Mouse (Mus musculus) CH12.LX (cell line): ENCODE data around the gene Agpat4. TPM values are rescaled to one million over a fixed set of nuclear protein-coding genes. Genes with fewer than 3 reads are reported as not detected.

Experiments used
- DNase-seq: peaks from one replicate; pipeline ENCODE4 v3.0.0-alpha.2; 2013; ENCODE audit errors: extremely low read depth
- H3K27ac ChIP-seq: 2 replicates; pipeline ENCODE4 v1.5.1; 2012; ENCODE audit warnings: low read depth, mild to moderate bottlenecking, control low read depth, moderate library complexity; ENCODE audit not compliant: insufficient read depth
- H3K27me3 ChIP-seq: replicated peaks from 2 replicates; pipeline ENCODE3; 2012; ENCODE audit warnings: inconsistent platforms
- H3K36me3 ChIP-seq, 2 experiments: replicated peaks in 1 of 2; 2 replicates each; pipeline versions ENCODE3 to v1.6.1; 2012; ENCODE audit warnings: inconsistent platforms in 1 of 2, low read length in 1 of 2, mild to moderate bottlenecking in 1 of 2, mixed read lengths in 1 of 2, moderate library complexity in 1 of 2; ENCODE audit not compliant: control insufficient read depth in 1 of 2, insufficient read depth in 1 of 2
- H3K4me1 ChIP-seq, 2 experiments: 2 replicates each; pipeline ENCODE4 v1.6.1; 2012; ENCODE audit warnings: inconsistent platforms in 1 of 2, moderate library complexity in 1 of 2; ENCODE audit not compliant: insufficient read depth in 2 of 2, control insufficient read depth in 1 of 2
- H3K4me2 ChIP-seq: 2 replicates; pipeline ENCODE4 v1.6.1; 2012; ENCODE audit warnings: low read depth, mild to moderate bottlenecking, control low read depth; ENCODE audit not compliant: poor library complexity, insufficient read depth, severe bottlenecking
- H3K4me3 ChIP-seq, 3 experiments: fragments of 150-350 bp in 1 of 3; sonication (generic) in 1 of 3; replicated peaks in 1 of 3; 2 replicates each; pipeline versions ENCODE3 to v1.5.1; 2011 to 2012; ENCODE audit warnings: low read depth in 2 of 3, low read length in 2 of 3, mild to moderate bottlenecking in 2 of 3, moderate library complexity in 2 of 3, control low read depth in 1 of 3, improper control_type of control experiment in 1 of 3, inconsistent platforms in 1 of 3, mixed read lengths in 1 of 3; ENCODE audit not compliant: poor library complexity in 1 of 3
- H3K79me2 ChIP-seq: replicated peaks from 2 replicates; pipeline ENCODE4 v1.6.1; 2012; ENCODE audit warnings: mild to moderate bottlenecking, moderate library complexity; ENCODE audit not compliant: control insufficient read depth, poor library complexity, insufficient read depth, severe bottlenecking; ENCODE audit errors: extremely low read depth
- H3K9ac ChIP-seq: 2 replicates; pipeline ENCODE4 v1.6.1; 2012; ENCODE audit warnings: low read depth, mild to moderate bottlenecking, control low read depth, moderate library complexity; ENCODE audit not compliant: insufficient read depth
- H3K9me3 ChIP-seq: replicated peaks from 2 replicates; pipeline ENCODE3; 2012; ENCODE audit warnings: low read length, inconsistent platforms, mixed read lengths
- BHLHE40 ChIP-seq: IDR thresholded peaks from 2 replicates; pipeline ENCODE4 v1.6.1; 2011; ENCODE audit warnings: mild to moderate bottlenecking, low read depth, low read length, improper control_type of control experiment
- CHD1 ChIP-seq: IDR thresholded peaks from 2 replicates; pipeline ENCODE4 v1.6.1; 2012; ENCODE audit warnings: low read depth, low read length, improper control_type of control experiment, inconsistent platforms
- CHD2 ChIP-seq: IDR thresholded peaks from 2 replicates; pipeline ENCODE4 v1.6.1; 2011; ENCODE audit warnings: low read length, improper control_type of control experiment
- CTCF ChIP-seq, 2 experiments: IDR thresholded peaks in 1 of 2; conservative IDR thresholded peaks in 1 of 2; 2 replicates each; pipeline ENCODE4 v1.5.1; 2011 to 2012; ENCODE audit warnings: low read depth in 2 of 2, low read length in 2 of 2, improper control_type of control experiment in 1 of 2, inconsistent platforms in 1 of 2, mild to moderate bottlenecking in 1 of 2, moderate library complexity in 1 of 2
- ELF1 ChIP-seq: IDR thresholded peaks from 2 replicates; pipeline ENCODE4 v1.6.1; 2014; ENCODE audit warnings: low read depth, mild to moderate bottlenecking, inconsistent platforms, low read length, improper control_type of control experiment
- MEF2A ChIP-seq: IDR thresholded peaks from 2 replicates; pipeline ENCODE4 v1.6.1; 2014; ENCODE audit warnings: low read depth, mild to moderate bottlenecking, inconsistent platforms, low read length, improper control_type of control experiment, borderline replicate concordance
- MYC ChIP-seq: IDR thresholded peaks from 2 replicates; pipeline ENCODE4 v1.6.1; 2011; ENCODE audit warnings: low read depth, mild to moderate bottlenecking, improper control_type of control experiment, low read length
- NRF1 ChIP-seq: IDR thresholded peaks from 2 replicates; pipeline ENCODE4 v1.6.1; 2014; ENCODE audit warnings: low read depth, mild to moderate bottlenecking, inconsistent platforms, low read length, improper control_type of control experiment, moderate library complexity
- RAD21 ChIP-seq: IDR thresholded peaks from 2 replicates; pipeline ENCODE4 v1.6.1; 2011; ENCODE audit warnings: low read depth, mild to moderate bottlenecking, low read length, improper control_type of control experiment, moderate library complexity
- SIN3A ChIP-seq: IDR thresholded peaks from 2 replicates; pipeline ENCODE4 v1.6.1; 2012; ENCODE audit warnings: low read length, improper control_type of control experiment, inconsistent platforms
- SMC3 ChIP-seq: IDR thresholded peaks from 2 replicates; pipeline ENCODE4 v1.6.1; 2011; ENCODE audit warnings: low read depth, low read length, improper control_type of control experiment
- TCF12 ChIP-seq: IDR thresholded peaks from 2 replicates; pipeline ENCODE4 v1.6.1; 2014; ENCODE audit warnings: low read depth, mild to moderate bottlenecking, inconsistent platforms, low read length, improper control_type of control experiment
- USF2 ChIP-seq: conservative IDR thresholded peaks from 2 replicates; pipeline ENCODE4 v1.6.1; 2011; ENCODE audit warnings: low read depth, low read length, improper control_type of control experiment
- dilution Hi-C: fragments of 300-500 bp; cut with MboI; formaldehyde crosslinking; loops from 2 replicates; pipeline ENCODE4 v1.14.3; 2020; ENCODE audit warnings: low sequenced_read_pairs; ENCODE audit not compliant: extremely low pct_unique_long_range_greater_than_20kb, extremely low pct_ligation_motif_present
- in situ Hi-C: fragments of 300-500 bp; cut with MboI; formaldehyde crosslinking; loops from 3 replicates; pipeline ENCODE4 v1.14.3; 2019; ENCODE audit warnings: low sequenced_read_pairs, low pct_ligation_motif_present, low pct_unique_long_range_greater_than_20kb, mixed read lengths
- polyA plus RNA-seq: library from polyadenylated mRNA; unstranded; fragments of >175 nt; gene quantifications from 2 replicates; pipeline ENCODE4 v1.2.1, GENCODE M21; 2012; ENCODE audit warnings: low read depth; ENCODE audit not compliant: insufficient read length
- total RNA-seq, 2 experiments: library from RNA; depleted of rRNA; stranded (reverse); fragments of 300-350 nt in 1 of 2; fragments of >200 nt in 1 of 2; gene quantifications; 2 replicates each; pipeline ENCODE4 v1.2.3; 2012 to 2014

Gene Agpat4
- total and polyA plus RNA-seq, 3 experiments = 34.7 to 83.2 (median 44.5) TPM

DNA sequence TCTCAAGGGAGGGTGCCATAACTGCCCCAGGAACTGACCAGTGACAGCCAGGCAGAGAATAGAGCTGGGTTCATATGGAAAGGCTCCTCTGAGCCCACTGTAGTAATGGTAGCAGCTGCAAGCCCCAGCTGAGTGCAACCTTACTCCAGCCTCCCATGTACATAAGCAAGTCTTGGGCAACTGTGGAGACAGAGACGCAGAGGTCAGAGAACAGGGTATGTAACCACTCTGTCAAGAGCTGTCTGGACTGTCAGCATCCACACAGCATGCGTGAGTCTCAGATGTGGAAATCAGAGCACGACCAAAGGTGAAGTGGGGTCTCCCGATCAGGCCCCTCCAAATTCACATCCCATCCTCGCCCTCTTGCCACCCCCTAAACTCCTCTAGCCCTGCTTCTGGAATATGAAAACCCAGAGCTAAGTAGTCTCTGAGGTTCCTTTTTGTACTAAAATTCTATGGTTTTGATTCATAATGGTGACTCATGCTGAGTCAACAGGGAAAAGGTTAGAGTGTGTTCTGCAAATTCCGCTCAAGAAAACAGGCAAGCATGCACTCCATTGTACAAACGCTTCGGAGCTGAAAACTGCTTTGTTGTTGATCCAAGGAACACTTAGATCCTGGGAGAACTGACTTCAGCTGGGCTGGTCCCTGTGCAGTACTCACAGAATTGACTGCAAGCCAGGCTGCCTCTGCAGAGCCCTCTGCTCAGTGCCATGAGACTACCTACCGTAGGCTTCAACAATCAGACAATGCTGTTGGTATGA, 23.5 kb upstream of the Agpat4 start:
- H3K36me3 ChIP-seq = no peaks in the 10 kb centered on the region
- H3K4me3 ChIP-seq = no peak overlapping the region
- H3K4me2 ChIP-seq = no peak overlapping the region
- DNase-seq = no peak
- H3K27me3 ChIP-seq = peaks cover 2% of the 10 kb centered on the region
- no peak overlapping the region for H3K9ac ChIP-seq
- no peak overlapping the region for H3K27ac ChIP-seq
- dilution Hi-C loops (no loop called here), in situ Hi-C loops (loop anchor here (5.0 kb wide), 1 partner anchor 117 kb away; no protein-coding TSS in a partner anchor)
- H3K9me3 ChIP-seq = peaks cover 4% of the 10 kb centered on the region
- TF ChIP-seq BHLHE40 = no peak
- no peak for TF ChIP-seq CHD1
- TF ChIP-seq CHD2 = no peak
- no peak for TF ChIP-seq TCF12
- no peak for TF ChIP-seq ELF1
- TF ChIP-seq MYC = no peak
- TF ChIP-seq SIN3A = no peak
- peaks cover 0 to 12% of the 10 kb centered on the region in 2 experiments; a peak in 2 of 4 replicates for H3K4me1 ChIP-seq
- H3K79me2 ChIP-seq = no peaks in the 10 kb centered on the region

DNA sequence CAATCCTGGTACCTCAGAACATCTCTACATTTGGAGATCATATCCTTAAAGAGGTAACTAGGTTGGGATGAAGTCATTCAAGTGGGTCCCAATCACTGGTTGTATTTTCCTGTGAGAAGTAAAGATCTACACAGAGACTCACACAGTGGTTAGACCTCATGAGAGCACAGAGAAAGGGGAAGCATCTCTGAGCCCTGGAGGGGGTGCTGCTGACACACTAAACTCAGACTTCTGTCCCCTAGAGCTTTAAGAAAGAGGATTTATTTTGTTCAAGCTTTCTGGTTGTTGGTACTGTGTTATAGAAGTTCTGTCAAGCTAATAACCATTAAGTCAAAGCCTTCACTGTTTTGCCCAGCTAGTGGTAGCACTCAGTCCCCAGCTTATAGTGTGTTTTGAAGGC, 19.1 kb upstream of the Agpat4 start:
- in situ Hi-C loops = loop anchor here (5.0 kb wide), 1 partner anchor 113 kb away; no protein-coding TSS in a partner anchor
- dilution Hi-C loops = no loop called here
- peaks cover 0 to 6% of the 10 kb centered on the region in 2 experiments; a peak in 2 of 4 replicates for H3K4me1 ChIP-seq
- no peak for DNase-seq
- TF ChIP-seq CTCF (conservative IDR thresholded peaks at IDR 0.05 in 1 of 2, IDR thresholded peaks at IDR 0.05 in 1 of 2; ENCODE audit: low read depth in 2 of 2, low read length in 2 of 2) (peak in 1 of 2 experiments; percentile 44; a peak in 2 of 4 replicates), CHD1 (no peak), NRF1 (no peak), SMC3 (peak; percentile 14; the same call in 1 of the 2 replicates), USF2 (no peak), RAD21 (peak; percentile 54), CHD2 (no peak)
- H3K9me3 ChIP-seq = peaks cover 6% of the 10 kb centered on the region
- H3K79me2 ChIP-seq = no peaks in the 10 kb centered on the region
- H3K36me3 ChIP-seq = no peaks in the 10 kb centered on the region
- no peak overlapping the region for H3K4me3 ChIP-seq
- no peak overlapping the region for H3K4me2 ChIP-seq
- no peak overlapping the region for H3K9ac ChIP-seq
- H3K27ac ChIP-seq = no peak overlapping the region
- H3K27me3 ChIP-seq = no peaks in the 10 kb centered on the region

- H3K4me1 ChIP-seq = no peaks in the 10 kb centered on the region
- H3K9ac ChIP-seq = no peak overlapping the region
- H3K27me3 ChIP-seq = no peaks in the 10 kb centered on the region
- in situ Hi-C loops (no loop called here), dilution Hi-C loops (no loop called here)
- H3K4me2 ChIP-seq = no peak overlapping the region
- H3K79me2 ChIP-seq = no peaks in the 10 kb centered on the region
- H3K9me3 ChIP-seq = peaks cover 6% of the 10 kb centered on the region
- H3K4me3 ChIP-seq = no peak overlapping the region
- H3K27ac ChIP-seq = no peak overlapping the region
- no peaks in the 10 kb centered on the region for H3K36me3 ChIP-seq
- no peak for DNase-seq
- TF ChIP-seq MEF2A = no peak
- TF ChIP-seq, all 38 proteins: peak for 0
Observed at GRCm38 (mm10) chr17:12102326-12102725, 16.2 kb upstream of the Agpat4 start.
